Mouse (Mus musculus): ENCODE measurements around the gene Trim38.

DNA sequence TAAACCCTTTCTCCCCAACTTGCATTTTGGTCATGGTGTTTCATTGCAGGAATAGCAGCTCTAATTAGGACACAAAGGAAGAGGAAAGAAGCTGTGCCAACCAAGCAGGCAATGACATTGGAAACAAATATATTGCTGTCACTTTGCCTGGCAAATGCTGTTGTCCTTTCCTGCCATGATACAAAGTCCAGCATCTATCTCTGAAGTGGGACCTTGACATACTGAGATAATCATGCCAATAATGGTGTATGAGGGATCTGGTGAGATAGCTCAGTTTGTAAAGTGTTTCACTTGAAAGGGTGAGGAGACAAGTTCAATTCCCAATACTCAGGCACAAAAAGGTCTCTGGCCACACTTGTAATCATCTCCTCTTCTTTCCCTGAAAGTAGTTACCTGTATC lies 2.9 kb upstream of the Trim38 start:
- no peak for TF ChIP-seq ZKSCAN1 (IDR thresholded peaks at IDR 0.05; ENCODE audit: borderline replicate concordance, low read depth, low read length)
- no peak for TF ChIP-seq TCF12 (IDR thresholded peaks at IDR 0.05; ENCODE audit: low read depth, low read length)
- TF ChIP-seq CTCF (conservative IDR thresholded peaks at IDR 0.05 in 1 of 2, IDR thresholded peaks at IDR 0.05 in 1 of 2; ENCODE audit: low read depth in 2 of 2, low read length in 2 of 2): no peak
- no peak for TF ChIP-seq RCOR1 (conservative IDR thresholded peaks at IDR 0.05; ENCODE audit: low read depth, low read length)
- no peak for TF ChIP-seq PAX5 (IDR thresholded peaks at IDR 0.05; ENCODE audit: low read length)
- TF ChIP-seq BHLHE40 (IDR thresholded peaks at IDR 0.05; ENCODE audit: low read depth, low read length): no peak
- TF ChIP-seq KAT2A (IDR thresholded peaks at IDR 0.05; ENCODE audit: insufficient replicate concordance, low read length): no peak
- TF ChIP-seq GABPA (IDR thresholded peaks at IDR 0.05; ENCODE audit: insufficient replicate concordance, low read depth, low read length): no peak
- no peak for TF ChIP-seq NRF1 (IDR thresholded peaks at IDR 0.05; ENCODE audit: low read depth, low read length)
- no peak for TF ChIP-seq MEF2A (IDR thresholded peaks at IDR 0.05; ENCODE audit: borderline replicate concordance, low read depth, low read length)
- TF ChIP-seq USF1 (IDR thresholded peaks at IDR 0.05; ENCODE audit: low read depth, low read length): no peak
- no peak for TF ChIP-seq E2F4 (IDR thresholded peaks at IDR 0.05; ENCODE audit: insufficient replicate concordance, low read depth, low read length)
